In the genomic region with DNA sequence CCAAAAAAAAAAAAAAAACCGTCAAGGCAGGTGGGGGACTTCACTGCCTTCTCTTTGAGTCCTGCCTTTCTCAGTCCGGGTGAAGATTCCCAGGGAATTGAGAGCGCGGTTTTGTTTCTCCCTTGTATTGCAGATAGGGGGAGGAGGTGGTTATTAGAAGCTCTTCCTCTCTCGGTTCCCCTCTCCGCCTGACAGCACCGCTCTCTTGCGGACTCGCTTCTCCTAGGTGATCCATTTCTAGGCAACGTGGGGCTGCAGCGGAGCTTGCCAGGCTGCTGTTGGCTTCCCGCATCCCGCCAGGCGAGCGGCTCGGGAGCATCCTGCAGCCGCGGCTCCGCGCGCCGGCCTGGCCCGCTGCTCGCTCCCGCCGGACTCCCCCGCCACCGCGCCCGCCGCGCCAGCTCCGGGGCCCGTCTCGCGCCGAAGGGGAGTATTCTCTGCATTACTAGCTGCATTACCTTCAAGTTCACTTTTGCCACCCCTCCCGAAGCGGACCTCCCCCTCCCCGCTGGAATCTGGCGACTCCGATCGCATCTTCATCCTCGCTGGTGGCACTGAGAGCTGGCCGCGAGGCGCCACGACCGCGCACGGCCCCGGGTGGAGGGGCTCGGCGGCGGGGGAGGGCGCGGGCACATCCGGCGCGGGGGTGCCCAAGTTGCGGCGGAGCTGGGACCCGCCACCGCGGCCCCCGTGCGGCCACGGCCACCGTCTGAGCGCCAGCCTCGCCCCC, we compare ENCODE assay signal across 8 mouse cellular contexts. TPM values are rescaled to one million over a fixed set of nuclear protein-coding genes. Genes with fewer than 3 reads are reported as not detected.
DNase-seq lines count a peak whose midpoint lies in the region; ATAC-seq and TF ChIP-seq lines count a peak whose summit lies in the region.

Grid2 (plus strand) TSS at position 51 of the 730 bp plus-strand sequence.

- H3K4me3 ChIP-seq in embryonic facial prominence, embryonic 10.5 days = peak within 1 kb of the TSS; percentile 79
- peak within 1 kb of the TSS; percentile 75 for H3K4me3 ChIP-seq in midbrain, embryonic 11.5 days (ENCODE audit: low read depth, low read length)
- H3K4me3 ChIP-seq in stomach, postnatal 0 days (ENCODE audit: low read depth, low read length) = peak within 1 kb of the TSS; percentile 57

- peak within 1 kb of the TSS; percentile 76 for H3K27ac ChIP-seq in embryonic facial prominence, embryonic 10.5 days (replicated peaks)
- no peak within 1 kb of the TSS for H3K27ac ChIP-seq in midbrain, embryonic 11.5 days (ENCODE audit: low read depth, low read length)
- no peak within 1 kb of the TSS for H3K27ac ChIP-seq in stomach, postnatal 0 days (replicated peaks)

- H3K9me3 ChIP-seq in embryonic facial prominence, embryonic 10.5 days = no peaks in the 10 kb centered on the region
- no peaks in the 10 kb centered on the region for H3K9me3 ChIP-seq in midbrain, embryonic 11.5 days (ENCODE audit: control insufficient read depth, low read length)
- H3K9me3 ChIP-seq in stomach, postnatal 0 days (ENCODE audit: control insufficient read depth, low read length) = no peaks in the 10 kb centered on the region

- intact Hi-C loops in heart, postnatal 14 days (cut with DNase I) = no loop called here

- H3K9ac ChIP-seq in midbrain, embryonic 11.5 days (ENCODE audit: low read length) = peak within 1 kb of the TSS; percentile 79
- H3K9ac ChIP-seq in stomach, postnatal 0 days (ENCODE audit: low read length) = peak within 1 kb of the TSS; percentile 53; the same call in 1 of the 2 replicates

- TF ChIP-seq EP300 in stomach, postnatal 0 days (optimal IDR thresholded peaks at IDR 0.05) = no peak

- peak; percentile 73 for ATAC-seq in midbrain, embryonic 11.5 days (ENCODE audit: low FRiP score)
- ATAC-seq in stomach, postnatal 0 days (ENCODE audit: low FRiP score, low TSS enrichment) = no peak

- WGBS in embryonic facial prominence, embryonic 10.5 days = under 1% methylated on average over 71 of the region's 71 CpGs
- WGBS in midbrain, embryonic 11.5 days = under 1% methylated on average over 71 of the region's 71 CpGs
- WGBS in stomach, postnatal 0 days = under 1% methylated on average over 71 of the region's 71 CpGs

- no peaks in the 10 kb centered on the region for H3K36me3 ChIP-seq in embryonic facial prominence, embryonic 10.5 days (replicated peaks)
- no peaks in the 10 kb centered on the region for H3K36me3 ChIP-seq in midbrain, embryonic 11.5 days (ENCODE audit: control insufficient read depth, insufficient read depth, low read length)
- H3K36me3 ChIP-seq in stomach, postnatal 0 days (ENCODE audit: control insufficient read depth, insufficient read depth, low read length) = no peaks in the 10 kb centered on the region

- DNase-seq in urinary bladder, adult 2 months (ENCODE audit: low spot score) = peak; percentile 18
- no peak for DNase-seq in urinary bladder, postnatal 10 days (ENCODE audit: low spot score)
- peak; percentile 69 for DNase-seq in embryonic facial prominence, embryonic 10.5 days (ENCODE audit: low spot score)
- DNase-seq in heart, postnatal 14 days = peak; percentile 2 to 3
- DNase-seq in left cerebral cortex, adult 8-10 months (ENCODE audit: low spot score in 2 of 2) = peak; percentile 59 to 64
- DNase-seq in midbrain, embryonic 11.5 days (ENCODE audit: low spot score, missing footprints) = peak; percentile 96
- DNase-seq in stomach, postnatal 0 days (ENCODE audit: low spot score) = peak; percentile 30
- no peak for DNase-seq in adipocyte (ENCODE audit: low spot score)

- peaks cover 14% of the 10 kb centered on the region; the same call in 1 of the 2 replicates for H3K4me1 ChIP-seq in embryonic facial prominence, embryonic 10.5 days
- no peaks in the 10 kb centered on the region; the same call in 1 of the 2 replicates for H3K4me1 ChIP-seq in midbrain, embryonic 11.5 days (ENCODE audit: control insufficient read depth, insufficient read depth, low read length)
- 0 out of 2 replicates have a peak, but pooled peaks cover 2% of the 10 kb centered on the region for H3K4me1 ChIP-seq in stomach, postnatal 0 days (replicated peaks; ENCODE audit: control insufficient read depth, insufficient read depth)

- H3K27me3 ChIP-seq in embryonic facial prominence, embryonic 10.5 days (replicated peaks; ENCODE audit: low read depth, poor library complexity, severe bottlenecking) = peaks cover 54% of the 10 kb centered on the region
- H3K27me3 ChIP-seq in midbrain, embryonic 11.5 days (ENCODE audit: control insufficient read depth, insufficient read depth, low read length) = peaks cover 3% of the 10 kb centered on the region; the same call in 1 of the 2 replicates
- no peaks in the 10 kb centered on the region; the same call in 1 of the 2 replicates for H3K27me3 ChIP-seq in stomach, postnatal 0 days (ENCODE audit: control insufficient read depth, insufficient read depth, low read length)

- TF ChIP-seq CTCF in stomach, postnatal 0 days (IDR thresholded peaks at IDR 0.05; ENCODE audit: low read depth) = peak; percentile 30

- H3K4me2 ChIP-seq in midbrain, embryonic 11.5 days = peak within 1 kb of the TSS; percentile 87
- peak within 1 kb of the TSS; percentile 93 for H3K4me2 ChIP-seq in stomach, postnatal 0 days (replicated peaks; ENCODE audit: low read depth)

RNA-seq across cellular contexts. Expression of gene Grid2, which starts in this region (rescaled TPM):
- 0.14 and 0.31 TPM in 2 replicates for polyA plus RNA-seq in urinary bladder, adult 2 months (2012; rRNA removed)
- 0.40 and 0.79 TPM in 2 replicates for polyA plus RNA-seq in embryonic facial prominence, embryonic 10.5 days (2016; fragmentation: Nextera tagmentation; extraction: Ambion mirVana)
- total RNA-seq in heart, postnatal 14 days (2021) = under 1 TPM; 0.10 to 0.17 TPM
- 10 to 100 TPM; 20.9 to 24.0 (median 22.6) TPM for total RNA-seq in left cerebral cortex, adult 8-10 months (2022)
- 1.9 TPM in 2 replicates for polyA plus RNA-seq in midbrain, embryonic 11.5 days (2014; fragmentation: Nextera tagmentation; extraction: Ambion mirVana)
- polyA plus RNA-seq in stomach, postnatal 0 days (2015; fragmentation: Nextera tagmentation; extraction: Ambion mirVana) = 0.31 and 0.38 TPM in 2 replicates

Comparison
In these comparisons a context has a peak if more than half of its experiments do, and no peak if none do; other contexts are left out.
1. RNA of gene Grid2 (total RNA-seq): 20.9 to 24.0 TPM in left cerebral cortex, adult 8-10 months; 0.10 to 0.17 TPM in heart, postnatal 14 days; every median in the first group is over 10 times any median in the second.
2. Peak in DNase-seq in urinary bladder, adult 2 months; RNA of the gene not detected or under 1 TPM.
3. Peak in DNase-seq, H3K4me3 ChIP-seq and H3K27ac ChIP-seq in embryonic facial prominence, embryonic 10.5 days; RNA of the gene not detected or under 1 TPM.
4. Peak in DNase-seq in heart, postnatal 14 days; RNA of the gene not detected or under 1 TPM.
5. Peak in DNase-seq, H3K4me3 ChIP-seq, H3K9ac ChIP-seq and H3K4me2 ChIP-seq in stomach, postnatal 0 days; RNA of the gene not detected or under 1 TPM.
6. DNase-seq: peak in left cerebral cortex, adult 8-10 months (2 of 2) and midbrain, embryonic 11.5 days (single experiment); none in urinary bladder, postnatal 10 days (single experiment) and adipocyte (single experiment).
7. Peak in every context shown above with its lines, with median percentiles within 50 percentile points of each other: H3K4me3 ChIP-seq.